Mouse (Mus musculus) spleen, adult 2 months (tissue): ENCODE results near the gene Tpx2. TPM values are rescaled to one million over a fixed set of nuclear protein-coding genes. Genes with fewer than 3 reads are reported as not detected.

Experiments
- DNase-seq, 2 experiments: peaks; one replicate each; pipeline versions ENCODE4 v3.0.0 to v3.0.0-alpha.2; 2012 to 2021; ENCODE audit warnings: low spot score in 2 of 2, low read depth in 1 of 2
- H3K27ac ChIP-seq: fragments of 200-500 bp; 2 replicates; pipeline ENCODE4 v1.5.1; 2012; ENCODE audit warnings: low read length, inconsistent platforms; ENCODE audit not compliant: insufficient read depth
- H3K27me3 ChIP-seq: fragments of 200-500 bp; 2 replicates; pipeline ENCODE4 v1.6.1; 2012; ENCODE audit warnings: mild to moderate bottlenecking, moderate library complexity, low read length, inconsistent platforms; ENCODE audit not compliant: control insufficient read depth, insufficient read depth
- H3K36me3 ChIP-seq: fragments of 200-500 bp; 2 replicates; pipeline ENCODE4 v1.6.1; 2012; ENCODE audit warnings: mild to moderate bottlenecking, low read length, inconsistent platforms; ENCODE audit not compliant: control insufficient read depth, insufficient read depth
- H3K4me1 ChIP-seq: fragments of 200-500 bp; 2 replicates; pipeline ENCODE4 v1.6.1; 2011; ENCODE audit warnings: inconsistent platforms; ENCODE audit not compliant: control insufficient read depth, insufficient read depth, insufficient read length
- H3K4me3 ChIP-seq: fragments of 200-500 bp; 2 replicates; pipeline ENCODE4 v1.5.1; 2011; ENCODE audit warnings: mild to moderate bottlenecking, inconsistent platforms; ENCODE audit not compliant: insufficient read depth, insufficient read length; ENCODE audit errors: extremely low read depth
- CTCF ChIP-seq: fragments of 200-500 bp; IDR thresholded peaks from 2 replicates; pipeline ENCODE4 v1.5.1; 2011; ENCODE audit warnings: mild to moderate bottlenecking, inconsistent platforms; ENCODE audit not compliant: insufficient read depth, insufficient read length, insufficient replicate concordance; ENCODE audit errors: extremely low read depth
- POLR2A ChIP-seq: fragments of 200-500 bp; IDR thresholded peaks from 2 replicates; pipeline ENCODE4 v1.6.1; 2011; ENCODE audit warnings: low read depth, low read length, inconsistent platforms
- WGBS: fragments of 180-500 bp; shearing (Covaris S2); methylation state at CpG from one replicate; pipeline ENCODE4 v1.1.7; 2018; 5-methylcytosine and 5-hydroxymethylcytosine counted together
- polyA plus RNA-seq: library from polyadenylated mRNA; depleted of rRNA; stranded (reverse); fragments of >200 nt; gene quantifications from 2 replicates; pipeline ENCODE4 v1.2.3, GENCODE M21; 2012

Gene Tpx2
- polyA plus RNA-seq, 1 experiment = 2.0 TPM

GRCm38 (mm10) chr2:152806037-152806436 lies 41.7 kb upstream of the Tpx2 start:
- no peak for TF ChIP-seq CTCF
- TF ChIP-seq POLR2A = no peak
- Histone ChIP-seq H3K27me3 (no peaks in the 10 kb centered on the region), H3K27ac (peak overlapping the region; percentile 31; the same call in 1 of the 2 replicates), H3K4me3 (no peak overlapping the region), H3K36me3 (no peaks in the 10 kb centered on the region), H3K4me1 (peaks cover 18% of the 10 kb centered on the region)
- 65% methylated on average over 2 of the region's 2 CpGs for WGBS
- no peak for DNase-seq

- no peak for DNase-seq
- TF ChIP-seq CTCF (no peak), POLR2A (no peak)
- H3K4me1 ChIP-seq = peaks cover 14% of the 10 kb centered on the region
- H3K36me3 ChIP-seq = no peaks in the 10 kb centered on the region
- no peak overlapping the region for H3K4me3 ChIP-seq
- 95% methylated on average over 3 of the region's 3 CpGs for WGBS
- H3K27me3 ChIP-seq = no peaks in the 10 kb centered on the region
- H3K27ac ChIP-seq = no peak overlapping the region
These were observed 39.6 kb upstream of the Tpx2 start for GRCm38 (mm10) chr2:152808178-152808577.

GRCm38 (mm10) chr2:152810158-152810941 lies 37.4 kb upstream of the Tpx2 start:
- H3K36me3 ChIP-seq = no peaks in the 10 kb centered on the region
- TF ChIP-seq CTCF = no peak
- no peak for TF ChIP-seq POLR2A
- H3K27ac ChIP-seq = no peak overlapping the region; the same call in 1 of the 2 replicates
- DNase-seq = peak; percentile 16 to 43
- no peak overlapping the region for H3K4me3 ChIP-seq
- no peaks in the 10 kb centered on the region for H3K27me3 ChIP-seq
- H3K4me1 ChIP-seq = peaks cover 6% of the 10 kb centered on the region; the same call in 1 of the 2 replicates
- 75% methylated on average over 5 of the region's 5 CpGs for WGBS

- WGBS = 46% methylated on average over 3 of the region's 3 CpGs
- H3K36me3 ChIP-seq = no peaks in the 10 kb centered on the region
- no peak overlapping the region for H3K4me3 ChIP-seq
- TF ChIP-seq POLR2A = no peak
- TF ChIP-seq CTCF = no peak
- DNase-seq = no peak
- H3K27ac ChIP-seq = no peak overlapping the region
- peaks cover 14% of the 10 kb centered on the region; the same call in 1 of the 2 replicates for H3K4me1 ChIP-seq
- H3K27me3 ChIP-seq = no peaks in the 10 kb centered on the region
These were observed 36.2 kb upstream of the Tpx2 start for GRCm38 (mm10) chr2:152811336-152812165.

- Histone ChIP-seq H3K4me1 (peaks cover 15% of the 10 kb centered on the region; the same call in 1 of the 2 replicates), H3K27me3 (no peaks in the 10 kb centered on the region), H3K27ac (no peak overlapping the region), H3K4me3 (no peak overlapping the region), H3K36me3 (no peaks in the 10 kb centered on the region)
- TF ChIP-seq CTCF (no peak), POLR2A (no peak)
- DNase-seq = no peak
- 50% methylated on average over 1 of the region's 1 CpGs for WGBS
These were observed 34.5 kb upstream of the Tpx2 start for GRCm38 (mm10) chr2:152813232-152813631.

- Histone ChIP-seq H3K36me3 (no peaks in the 10 kb centered on the region), H3K27me3 (no peaks in the 10 kb centered on the region), H3K27ac (no peak overlapping the region), H3K4me3 (no peak overlapping the region), H3K4me1 (peaks cover 15% of the 10 kb centered on the region; the same call in 1 of the 2 replicates)
- 76% methylated on average over 6 of the region's 6 CpGs for WGBS
- TF ChIP-seq CTCF (no peak), POLR2A (no peak)
- no peak for DNase-seq
These were observed 33.4 kb upstream of the Tpx2 start for GRCm38 (mm10) chr2:152814213-152814874.
